Mouse (Mus musculus): ENCODE data around the gene Acsm3.
A peak's percentile ranks its signal among the peaks of the same experiment; 100 is the strongest.

DNA sequence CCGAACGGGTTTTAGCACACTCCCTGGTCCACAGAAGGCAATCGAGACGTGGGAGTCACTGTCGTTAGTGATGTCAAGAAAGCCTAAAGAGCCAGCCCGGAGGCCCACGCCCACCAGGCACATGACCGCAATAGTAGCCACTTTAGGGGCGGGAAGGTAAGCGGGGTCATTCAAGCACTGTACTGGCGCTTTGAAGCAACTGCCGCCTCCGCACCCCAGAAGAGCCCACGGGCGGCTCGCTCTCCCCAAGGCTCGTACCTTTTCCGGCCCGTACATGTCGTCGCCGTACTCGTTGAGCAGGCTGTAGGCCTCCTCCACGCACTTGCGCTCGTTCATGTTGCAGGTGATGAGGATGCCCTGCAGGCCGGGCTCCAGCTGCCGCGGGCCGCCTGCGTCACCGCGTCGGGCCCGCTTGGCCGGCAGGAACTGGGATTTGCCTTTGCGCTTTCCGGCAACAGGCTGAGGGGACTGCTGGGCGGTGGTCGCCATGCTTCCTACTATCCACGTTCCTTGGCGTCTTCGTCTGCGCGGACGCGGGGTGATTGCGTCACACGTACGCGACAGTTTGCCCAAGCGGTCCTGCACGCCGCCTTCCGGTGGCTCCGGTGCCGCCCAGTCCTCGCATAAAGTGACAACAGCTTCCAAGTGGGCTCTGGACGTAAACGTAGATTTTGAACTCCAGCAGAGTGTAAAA is 40.3 kb upstream of the Acsm3 start, which contains the start of gene Thumpd1:
- TF ChIP-seq MAX (IDR thresholded peaks at IDR 0.05) (peak; percentile 98), CTCF (IDR thresholded peaks at IDR 0.05; ENCODE audit: control insufficient read depth, insufficient read depth, insufficient read length) (peak; percentile 53), USF1 (IDR thresholded peaks at IDR 0.05; ENCODE audit: low read depth) (no peak), MYOD1 (IDR thresholded peaks at IDR 0.05; ENCODE audit: control insufficient read depth, insufficient read length, low read depth) (no peak), MYOG (IDR thresholded peaks at IDR 0.05; ENCODE audit: control insufficient read depth, extremely low read depth, insufficient read length) (no peak), CEBPB (IDR thresholded peaks at IDR 0.05; ENCODE audit: low read depth) (peak; percentile 64), FOSL1 (IDR thresholded peaks at IDR 0.05; ENCODE audit: insufficient read depth, low read length, poor library complexity, severe bottlenecking) (no peak)
